Mouse (Mus musculus): Measurements from ENCODE around the gene Olfr1143. TPM values are rescaled to one million over a fixed set of nuclear protein-coding genes. Genes with fewer than 3 reads are reported as not detected.

Olfr1143 gene
- not detected in 2 replicates for polyA plus RNA-seq (2012; rRNA removed)

DNA sequence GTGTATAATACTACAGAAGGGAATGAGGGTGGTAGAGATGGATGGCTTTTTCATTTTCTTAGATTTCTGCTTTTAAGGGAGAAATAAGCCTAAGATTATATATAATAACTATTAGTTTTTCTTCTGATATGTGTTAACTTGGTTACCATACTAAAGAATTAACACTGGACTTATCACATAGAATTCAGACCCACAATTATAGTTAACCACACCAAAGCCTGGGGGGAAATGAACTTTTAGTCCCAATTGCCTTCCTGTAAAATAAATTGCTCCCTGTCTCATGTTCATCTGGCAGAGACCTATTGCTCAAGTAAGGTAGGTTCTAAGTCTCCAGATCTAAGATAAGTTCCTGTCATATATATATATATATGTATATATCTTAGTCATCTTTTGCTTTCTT is at the start of gene Olfr1143:
TSS of gene Olfr1143 (plus strand) at position 301 of the 400 bp plus-strand sequence.
- H3K27ac ChIP-seq (ENCODE audit: insufficient read depth, low read depth, low read length): no peak within 1 kb of the TSS
- H3K4me3 ChIP-seq (ENCODE audit: insufficient read depth, low read depth, low read length): no peak within 1 kb of the TSS
- no peaks in the 10 kb centered on the region for H3K36me3 ChIP-seq (ENCODE audit: control insufficient read depth, insufficient read depth, low read length)
- no peak for DNase-seq
- H3K27me3 ChIP-seq (replicated peaks; ENCODE audit: control insufficient read depth, insufficient read depth, low read length): no peaks in the 10 kb centered on the region
- H3K4me1 ChIP-seq (ENCODE audit: control insufficient read depth, insufficient read depth, low read length): no peaks in the 10 kb centered on the region
- TF ChIP-seq CTCF (conservative IDR thresholded peaks at IDR 0.05; ENCODE audit: insufficient read depth, insufficient read length, low read depth, low read length) (no peak), POLR2A (IDR thresholded peaks at IDR 0.05; ENCODE audit: low read depth, low read length) (no peak)

DNA sequence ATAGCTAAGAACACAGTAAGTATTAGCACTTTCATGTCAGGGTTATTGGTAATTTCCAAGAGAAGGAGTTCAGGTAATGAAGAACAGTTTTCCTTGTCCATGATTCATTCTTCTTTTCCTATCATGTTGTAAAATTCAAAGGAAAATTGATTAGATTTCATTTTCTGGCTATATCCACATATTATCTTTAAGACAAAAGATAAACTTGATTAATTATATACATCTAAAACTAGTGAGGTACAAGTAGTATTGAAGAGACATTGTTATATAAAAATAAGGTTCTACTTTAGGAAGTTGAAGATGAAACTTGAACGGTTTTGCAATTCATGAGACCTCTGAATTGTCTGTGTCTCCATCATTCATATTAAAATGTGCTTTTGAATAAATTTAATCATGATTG is 46.5 kb upstream of the Olfr1143 start, which contains the start of gene Olfr1141:
TSS of gene Olfr1141 (minus strand) at position 101 of the 400 bp plus-strand sequence.
- H3K27me3 ChIP-seq (replicated peaks; ENCODE audit: control insufficient read depth, insufficient read depth, low read length): no peaks in the 10 kb centered on the region
- 78% methylated on average over 1 of the region's 1 CpGs for WGBS
- H3K4me3 ChIP-seq (ENCODE audit: insufficient read depth, low read depth, low read length): no peak within 1 kb of the TSS
- H3K4me1 ChIP-seq (ENCODE audit: control insufficient read depth, insufficient read depth, low read length): no peaks in the 10 kb centered on the region
- H3K36me3 ChIP-seq (ENCODE audit: control insufficient read depth, insufficient read depth, low read length): no peaks in the 10 kb centered on the region
- no peak for TF ChIP-seq CTCF (conservative IDR thresholded peaks at IDR 0.05; ENCODE audit: insufficient read depth, insufficient read length, low read depth, low read length)
- TF ChIP-seq POLR2A (IDR thresholded peaks at IDR 0.05; ENCODE audit: low read depth, low read length): no peak
- no peak within 1 kb of the TSS for H3K27ac ChIP-seq (ENCODE audit: insufficient read depth, low read depth, low read length)
- DNase-seq: no peak

DNA sequence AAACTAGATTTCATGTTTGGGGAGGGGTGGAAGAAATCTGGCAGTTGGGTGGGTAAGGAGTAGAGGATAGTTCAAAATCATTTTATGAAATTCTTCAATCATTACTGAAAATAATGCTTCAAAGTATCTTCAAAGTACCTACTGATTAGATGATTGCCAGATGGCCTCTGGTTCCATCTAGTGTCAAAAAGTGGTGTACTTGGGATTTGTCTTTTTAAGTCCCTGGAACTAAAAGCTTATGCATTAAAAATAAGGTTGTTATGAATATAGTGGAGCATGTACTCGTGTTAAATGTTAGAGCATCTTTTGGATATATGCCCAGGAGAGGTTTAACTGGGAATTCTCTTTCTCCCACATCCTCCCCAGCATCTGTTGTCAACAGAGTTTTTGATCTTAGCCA is 24.2 kb upstream of the Olfr1143 start:
- TF ChIP-seq CTCF (conservative IDR thresholded peaks at IDR 0.05; ENCODE audit: insufficient read depth, insufficient read length, low read depth, low read length): no peak
- TF ChIP-seq POLR2A (IDR thresholded peaks at IDR 0.05; ENCODE audit: low read depth, low read length): no peak
- no peak for DNase-seq
- no peaks in the 10 kb centered on the region for H3K36me3 ChIP-seq (ENCODE audit: control insufficient read depth, insufficient read depth, low read length)
- no peaks in the 10 kb centered on the region for H3K4me1 ChIP-seq (ENCODE audit: control insufficient read depth, insufficient read depth, low read length)
- no peaks in the 10 kb centered on the region for H3K27me3 ChIP-seq (replicated peaks; ENCODE audit: control insufficient read depth, insufficient read depth, low read length)
- WGBS: 48% methylated on average over 1 of the region's 1 CpGs
- H3K27ac ChIP-seq (ENCODE audit: insufficient read depth, low read depth, low read length): no peak overlapping the region
- no peak overlapping the region for H3K4me3 ChIP-seq (ENCODE audit: insufficient read depth, low read depth, low read length)

DNA sequence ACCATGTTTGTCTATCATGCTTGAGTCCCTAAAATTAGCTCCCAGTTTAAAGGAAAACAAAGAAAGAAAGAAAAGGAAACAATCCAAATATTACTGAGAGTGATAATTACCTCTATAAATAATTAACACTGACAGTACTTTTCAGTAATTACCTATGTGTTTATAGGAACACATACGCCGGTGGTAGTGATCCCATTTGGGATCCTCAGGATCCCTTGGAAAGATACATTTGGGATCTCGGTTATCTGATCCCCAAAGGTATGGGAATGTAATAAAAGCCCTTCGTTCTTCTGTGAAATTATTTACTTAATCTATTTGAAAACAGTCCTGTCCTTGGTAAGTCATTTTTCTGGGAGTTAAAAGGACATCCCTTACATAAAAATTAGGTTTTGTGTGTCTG is 21.2 kb upstream of the Olfr1143 start, which contains the start of gene Olfr152:
TSS of gene Olfr152 (plus strand) at position 301 of the 400 bp plus-strand sequence.
- H3K27ac ChIP-seq (ENCODE audit: insufficient read depth, low read depth, low read length): no peak within 1 kb of the TSS
- no peak within 1 kb of the TSS for H3K4me3 ChIP-seq (ENCODE audit: insufficient read depth, low read depth, low read length)
- no peaks in the 10 kb centered on the region for H3K4me1 ChIP-seq (ENCODE audit: control insufficient read depth, insufficient read depth, low read length)
- 66% methylated on average over 4 of the region's 4 CpGs for WGBS
- H3K36me3 ChIP-seq (ENCODE audit: control insufficient read depth, insufficient read depth, low read length): no peaks in the 10 kb centered on the region
- no peak for TF ChIP-seq POLR2A (IDR thresholded peaks at IDR 0.05; ENCODE audit: low read depth, low read length)
- no peak for TF ChIP-seq CTCF (conservative IDR thresholded peaks at IDR 0.05; ENCODE audit: insufficient read depth, insufficient read length, low read depth, low read length)
- H3K27me3 ChIP-seq (replicated peaks; ENCODE audit: control insufficient read depth, insufficient read depth, low read length): no peaks in the 10 kb centered on the region
- DNase-seq: no peak

DNA sequence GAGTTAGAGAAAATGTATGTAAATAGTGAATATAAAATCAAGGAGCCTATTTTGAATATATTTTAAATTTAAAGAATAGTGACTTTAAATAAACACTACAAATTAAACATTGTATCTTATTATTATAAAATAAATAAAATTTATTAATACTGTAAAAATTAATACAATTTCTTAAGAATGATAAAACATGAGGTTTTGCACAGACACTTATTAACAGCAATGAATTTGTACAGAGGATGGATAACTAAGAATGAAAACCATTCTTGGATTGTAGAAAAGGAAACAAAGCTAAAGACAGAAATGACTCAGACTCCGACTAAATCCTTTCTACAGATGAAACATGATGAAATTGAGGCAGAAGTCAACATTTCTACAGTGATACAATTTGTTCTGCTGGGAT is 9.1 kb downstream of the Olfr1143 start, which contains the start of gene Olfr1145:
TSS of gene Olfr1145 (plus strand) at position 301 of the 400 bp plus-strand sequence.
- whole genome bisulfite sequencing: 80% methylated on average over 1 of the region's 1 CpGs
- no peaks in the 10 kb centered on the region for H3K4me1 ChIP-seq (ENCODE audit: control insufficient read depth, insufficient read depth, low read length)
- DNase-seq: no peak
- TF ChIP-seq POLR2A (IDR thresholded peaks at IDR 0.05; ENCODE audit: low read depth, low read length) (no peak), CTCF (conservative IDR thresholded peaks at IDR 0.05; ENCODE audit: insufficient read depth, insufficient read length, low read depth, low read length) (no peak)
- H3K27me3 ChIP-seq (replicated peaks; ENCODE audit: control insufficient read depth, insufficient read depth, low read length): no peaks in the 10 kb centered on the region
- H3K27ac ChIP-seq (ENCODE audit: insufficient read depth, low read depth, low read length): no peak within 1 kb of the TSS
- H3K4me3 ChIP-seq (ENCODE audit: insufficient read depth, low read depth, low read length): no peak within 1 kb of the TSS
- no peaks in the 10 kb centered on the region for H3K36me3 ChIP-seq (ENCODE audit: control insufficient read depth, insufficient read depth, low read length)

DNA sequence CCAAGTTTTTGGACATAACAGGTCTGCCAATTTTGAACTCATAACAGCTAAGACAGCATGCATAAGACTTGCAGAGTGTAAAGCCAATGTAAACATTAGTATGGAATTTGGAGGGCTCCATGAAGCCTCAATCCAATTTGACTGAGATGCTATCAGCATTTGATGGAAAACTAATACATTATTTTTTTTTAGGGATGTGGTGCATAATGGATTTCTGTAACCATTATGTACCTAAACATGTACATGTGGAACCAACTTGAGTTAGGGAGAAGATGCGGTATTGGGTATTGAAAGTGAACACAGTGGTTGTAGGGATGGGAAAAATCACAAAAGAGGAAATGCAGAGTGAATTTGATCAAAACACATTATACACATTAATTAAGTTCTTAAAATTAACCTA is 29.8 kb downstream of the Olfr1143 start, which contains the start of gene Olfr1148:
TSS of gene Olfr1148 (plus strand) at position 301 of the 400 bp plus-strand sequence.
- no peak for DNase-seq
- no peaks in the 10 kb centered on the region for H3K27me3 ChIP-seq (replicated peaks; ENCODE audit: control insufficient read depth, insufficient read depth, low read length)
- TF ChIP-seq POLR2A (IDR thresholded peaks at IDR 0.05; ENCODE audit: low read depth, low read length) (no peak), CTCF (conservative IDR thresholded peaks at IDR 0.05; ENCODE audit: insufficient read depth, insufficient read length, low read depth, low read length) (no peak)

DNA sequence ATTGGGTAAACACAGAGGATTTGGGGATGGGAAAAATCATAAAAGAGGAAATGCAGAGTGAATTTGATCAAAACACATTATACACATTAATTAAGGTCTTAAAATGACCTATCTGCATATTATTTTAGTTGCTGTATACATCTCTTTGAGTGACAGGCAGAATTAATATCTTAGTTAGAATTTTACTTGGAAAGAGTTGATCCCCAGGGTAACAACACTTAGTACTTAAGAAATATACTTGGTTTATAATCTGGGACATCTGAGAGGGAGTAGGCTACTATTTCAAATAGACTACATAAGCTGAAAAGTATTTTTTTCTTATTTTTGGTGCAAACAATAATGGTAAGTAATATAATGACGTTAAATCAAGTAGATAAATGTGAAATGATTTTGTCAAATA is 43.3 kb downstream of the Olfr1143 start, which contains the start of gene Olfr1150-ps1:
TSS of gene Olfr1150-ps1 (plus strand) at position 301 of the 400 bp plus-strand sequence.
- no peak for DNase-seq
- H3K27me3 ChIP-seq (replicated peaks; ENCODE audit: control insufficient read depth, insufficient read depth, low read length): no peaks in the 10 kb centered on the region
- H3K4me3 ChIP-seq (ENCODE audit: insufficient read depth, low read depth, low read length): no peak within 1 kb of the TSS
- H3K4me1 ChIP-seq (ENCODE audit: control insufficient read depth, insufficient read depth, low read length): no peaks in the 10 kb centered on the region
- no peak for TF ChIP-seq CTCF (conservative IDR thresholded peaks at IDR 0.05; ENCODE audit: insufficient read depth, insufficient read length, low read depth, low read length)
- TF ChIP-seq POLR2A (IDR thresholded peaks at IDR 0.05; ENCODE audit: low read depth, low read length): no peak
- H3K27ac ChIP-seq (ENCODE audit: insufficient read depth, low read depth, low read length): no peak within 1 kb of the TSS
- WGBS: 86% methylated on average over 1 of the region's 1 CpGs
- H3K36me3 ChIP-seq (ENCODE audit: control insufficient read depth, insufficient read depth, low read length): no peaks in the 10 kb centered on the region

More for the DNA sequence above, 29.8 kb downstream of the Olfr1143 start, which contains the start of gene Olfr1148:
- no peak within 1 kb of the TSS for H3K27ac ChIP-seq (ENCODE audit: insufficient read depth, low read depth, low read length)
- WGBS: 92% methylated on average over 1 of the region's 1 CpGs
- H3K4me3 ChIP-seq (ENCODE audit: insufficient read depth, low read depth, low read length): no peak within 1 kb of the TSS
- no peaks in the 10 kb centered on the region for H3K36me3 ChIP-seq (ENCODE audit: control insufficient read depth, insufficient read depth, low read length)
- no peaks in the 10 kb centered on the region for H3K4me1 ChIP-seq (ENCODE audit: control insufficient read depth, insufficient read depth, low read length)

Other genes starting within 250 kb of the Olfr1143 start
- gene Olfr1129, start 226.7 kb upstream of the Olfr1143 start, polyA plus RNA-seq (2012; rRNA removed): not detected in 2 replicates
- gene Olfr1130, start 194.4 kb upstream of the Olfr1143 start, polyA plus RNA-seq (2012; rRNA removed): not detected in 2 replicates
- not detected in 2 replicates for gene Olfr1131, start 173.5 kb upstream of the Olfr1143 start, polyA plus RNA-seq (2012; rRNA removed)
- not detected in 2 replicates for gene Olfr1132, start 163.1 kb upstream of the Olfr1143 start, polyA plus RNA-seq (2012; rRNA removed)
- not detected in 2 replicates for gene Olfr1133, start 153.2 kb upstream of the Olfr1143 start, polyA plus RNA-seq (2012; rRNA removed)
- not detected in 2 replicates for gene Olfr1134, start 142.1 kb upstream of the Olfr1143 start, polyA plus RNA-seq (2012; rRNA removed)
- not detected in 2 replicates for gene Olfr1135, start 126.9 kb upstream of the Olfr1143 start, polyA plus RNA-seq (2012; rRNA removed)
- gene Olfr1136, start 106.6 kb upstream of the Olfr1143 start, polyA plus RNA-seq (2012; rRNA removed): not detected in 2 replicates
- gene Olfr1137, start 87.4 kb upstream of the Olfr1143 start, polyA plus RNA-seq (2012; rRNA removed): not detected in 2 replicates
- not detected in 2 replicates for gene Olfr1138, start 60.6 kb upstream of the Olfr1143 start, polyA plus RNA-seq (2012; rRNA removed)
- gene Olfr1140, start 56.8 kb upstream of the Olfr1143 start, polyA plus RNA-seq (2012; rRNA removed): not detected in 2 replicates
- not detected in 2 replicates for gene Olfr1141, start 46.6 kb upstream of the Olfr1143 start, polyA plus RNA-seq (2012; rRNA removed)
- gene Olfr152, start 21.1 kb upstream of the Olfr1143 start, polyA plus RNA-seq (2012; rRNA removed): not detected in 2 replicates
- gene Olfr1145, start 9.2 kb downstream of the Olfr1143 start, polyA plus RNA-seq (2012; rRNA removed): not detected in 2 replicates
- not detected in 2 replicates for gene Olfr1148, start 29.9 kb downstream of the Olfr1143 start, polyA plus RNA-seq (2012; rRNA removed)
- gene Olfr1150-ps1, start 43.4 kb downstream of the Olfr1143 start, polyA plus RNA-seq (2012; rRNA removed): not detected in 2 replicates
- gene Olfr1151, start 55.3 kb downstream of the Olfr1143 start, polyA plus RNA-seq (2012; rRNA removed): not detected in 2 replicates
- not detected in 2 replicates for gene Olfr1152, start 65.9 kb downstream of the Olfr1143 start, polyA plus RNA-seq (2012; rRNA removed)
- not detected in 2 replicates for gene Olfr1153, start 94.4 kb downstream of the Olfr1143 start, polyA plus RNA-seq (2012; rRNA removed)
- not detected in 2 replicates for gene Olfr1154, start 104.6 kb downstream of the Olfr1143 start, polyA plus RNA-seq (2012; rRNA removed)
- not detected in 2 replicates for gene Olfr1155, start 144.5 kb downstream of the Olfr1143 start, polyA plus RNA-seq (2012; rRNA removed)
- gene Olfr1156, start 152.5 kb downstream of the Olfr1143 start, polyA plus RNA-seq (2012; rRNA removed): not detected in 2 replicates
- gene Olfr1157, start 167.7 kb downstream of the Olfr1143 start, polyA plus RNA-seq (2012; rRNA removed): not detected in 2 replicates
- not detected in 2 replicates for gene Olfr74, start 174.1 kb downstream of the Olfr1143 start, polyA plus RNA-seq (2012; rRNA removed)
- gene Olfr1158, start 189.5 kb downstream of the Olfr1143 start, polyA plus RNA-seq (2012; rRNA removed): not detected in 2 replicates
- not detected in 2 replicates for gene Olfr1160, start 207.7 kb downstream of the Olfr1143 start, polyA plus RNA-seq (2012; rRNA removed)
- not detected in 2 replicates for gene Olfr1161, start 222.2 kb downstream of the Olfr1143 start, polyA plus RNA-seq (2012; rRNA removed)
- not detected in 2 replicates for gene Olfr73, start 237.1 kb downstream of the Olfr1143 start, polyA plus RNA-seq (2012; rRNA removed)

Data from kidney, adult 2 months (tissue).